Mouse (Mus musculus) G1E-ER4 (cell line): ENCODE measurements around the gene Trappc1. TPM values are rescaled to one million over a fixed set of nuclear protein-coding genes. Genes with fewer than 3 reads are reported as not detected.

Experiments used
- GATA1 ChIP-seq: IDR thresholded peaks from one replicate; pipeline ENCODE4 v1.8.0; 2012; ENCODE audit warnings: low read length, inconsistent platforms
- polyA plus RNA-seq: library from polyadenylated mRNA; stranded (reverse); fragments of >175 nt; gene quantifications from 2 replicates; pipeline ENCODE4 v1.2.3, GENCODE M21; 2012

Gene Trappc1
- polyA plus RNA-seq, 1 experiment: 6.8 TPM

DNA sequence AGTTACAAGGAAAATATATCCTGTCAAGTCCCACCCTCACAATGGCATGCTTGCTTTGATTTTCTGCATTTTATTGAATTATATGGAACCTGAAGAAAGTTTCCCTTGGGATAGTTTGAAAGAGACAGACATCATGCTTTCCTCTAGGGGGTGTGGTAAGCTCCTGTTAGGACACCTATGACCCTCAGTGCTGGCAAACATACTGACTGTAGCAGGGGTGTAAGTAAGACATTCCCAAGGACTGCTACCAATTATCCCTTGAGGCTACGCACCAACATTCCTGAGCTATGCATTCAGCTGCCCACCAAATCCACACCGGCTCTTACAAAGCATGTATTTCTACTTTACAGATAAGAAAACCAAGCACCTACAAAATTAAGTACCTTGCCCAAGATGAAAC lies 38.7 kb downstream of the Trappc1 start:
- TF ChIP-seq GATA1: no peak

DNA sequence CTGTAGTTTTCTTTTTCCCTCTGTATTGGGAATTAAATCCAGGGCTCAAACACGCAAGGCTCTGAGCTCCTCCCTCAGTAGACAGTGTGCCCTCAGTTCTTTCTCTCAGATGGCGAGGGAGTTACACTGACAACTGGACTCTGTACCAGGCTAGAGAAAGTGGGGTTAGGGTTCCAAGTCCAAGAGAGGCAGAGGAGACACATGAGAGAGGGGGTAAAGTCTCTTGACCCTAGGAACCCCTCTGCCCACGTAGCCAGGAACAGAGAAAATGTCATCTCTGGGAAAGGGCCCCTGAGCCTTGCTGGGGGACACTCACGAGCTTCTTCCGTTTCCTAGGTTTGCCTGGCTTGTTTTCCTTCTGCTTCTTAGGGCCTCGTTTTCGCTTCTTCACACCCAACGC lies 40.6 kb downstream of the Trappc1 start:
- no peak for TF ChIP-seq GATA1

DNA sequence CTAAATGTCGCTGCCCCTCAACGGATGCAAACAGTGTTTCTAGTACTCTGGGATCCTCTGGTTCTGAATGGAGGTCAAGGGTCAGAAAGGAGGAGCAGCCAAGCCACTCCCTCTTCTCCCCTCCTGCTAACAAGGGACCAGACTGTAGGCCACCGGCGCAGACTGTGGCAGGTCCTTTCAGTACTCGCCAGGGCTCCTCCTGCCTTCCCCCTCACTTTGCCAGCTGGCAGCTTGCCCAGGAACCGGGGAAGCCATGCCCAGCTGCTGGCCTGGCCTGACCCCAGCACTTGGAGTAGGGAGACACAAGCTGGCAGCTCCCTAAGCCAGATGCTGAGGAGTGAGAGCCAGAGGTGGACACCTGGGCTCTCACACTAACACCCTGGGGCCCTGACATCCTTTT lies 41.1 kb downstream of the Trappc1 start:
- TF ChIP-seq GATA1: no peak

- no peak for TF ChIP-seq GATA1
These were observed 41.9 kb downstream of the Trappc1 start for GRCm38 (mm10) chr11:69365722-69366121.

GRCm38 (mm10) chr11:69366157-69366854 lies 42.5 kb downstream of the Trappc1 start:
- TF ChIP-seq GATA1: no peak

- no peak for TF ChIP-seq GATA1
These were observed 43.3 kb downstream of the Trappc1 start for GRCm38 (mm10) chr11:69366855-69367615.

DNA sequence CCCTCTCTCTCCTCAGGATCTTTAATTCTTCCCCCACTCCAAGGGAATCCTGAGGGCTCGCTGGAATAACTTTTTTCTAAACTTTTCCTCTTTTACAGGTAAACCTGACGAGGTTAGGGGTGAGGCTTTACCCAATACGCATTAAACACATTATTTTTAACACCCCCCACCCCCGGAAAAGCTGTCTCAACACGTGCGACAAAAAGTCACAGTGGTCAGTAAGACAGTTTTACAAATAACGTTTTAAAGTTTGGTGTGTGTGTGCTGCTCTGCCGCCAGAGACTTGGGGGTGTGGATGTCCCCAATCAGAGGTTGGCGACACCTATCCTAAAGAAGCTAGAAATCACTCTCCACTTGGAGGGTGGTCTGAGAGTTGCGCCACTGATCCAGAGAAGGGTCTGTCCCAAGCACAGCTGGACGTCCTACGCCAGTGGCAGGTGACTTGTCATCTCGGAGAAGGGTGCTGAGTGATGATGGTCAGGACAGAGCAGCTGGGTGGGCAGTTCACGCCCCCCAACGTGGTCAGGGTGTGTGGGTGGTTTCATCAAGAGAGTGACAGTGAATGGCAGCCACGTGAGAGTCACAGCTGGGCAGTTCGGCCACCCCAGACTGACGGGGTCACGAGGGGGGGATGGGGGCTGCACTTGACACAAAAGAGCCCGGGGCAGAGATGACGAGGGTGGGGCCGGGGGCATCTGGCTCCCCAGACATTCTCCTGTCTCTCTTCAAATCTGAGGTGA lies 44.0 kb downstream of the Trappc1 start:
- TF ChIP-seq GATA1: no peak

DNA sequence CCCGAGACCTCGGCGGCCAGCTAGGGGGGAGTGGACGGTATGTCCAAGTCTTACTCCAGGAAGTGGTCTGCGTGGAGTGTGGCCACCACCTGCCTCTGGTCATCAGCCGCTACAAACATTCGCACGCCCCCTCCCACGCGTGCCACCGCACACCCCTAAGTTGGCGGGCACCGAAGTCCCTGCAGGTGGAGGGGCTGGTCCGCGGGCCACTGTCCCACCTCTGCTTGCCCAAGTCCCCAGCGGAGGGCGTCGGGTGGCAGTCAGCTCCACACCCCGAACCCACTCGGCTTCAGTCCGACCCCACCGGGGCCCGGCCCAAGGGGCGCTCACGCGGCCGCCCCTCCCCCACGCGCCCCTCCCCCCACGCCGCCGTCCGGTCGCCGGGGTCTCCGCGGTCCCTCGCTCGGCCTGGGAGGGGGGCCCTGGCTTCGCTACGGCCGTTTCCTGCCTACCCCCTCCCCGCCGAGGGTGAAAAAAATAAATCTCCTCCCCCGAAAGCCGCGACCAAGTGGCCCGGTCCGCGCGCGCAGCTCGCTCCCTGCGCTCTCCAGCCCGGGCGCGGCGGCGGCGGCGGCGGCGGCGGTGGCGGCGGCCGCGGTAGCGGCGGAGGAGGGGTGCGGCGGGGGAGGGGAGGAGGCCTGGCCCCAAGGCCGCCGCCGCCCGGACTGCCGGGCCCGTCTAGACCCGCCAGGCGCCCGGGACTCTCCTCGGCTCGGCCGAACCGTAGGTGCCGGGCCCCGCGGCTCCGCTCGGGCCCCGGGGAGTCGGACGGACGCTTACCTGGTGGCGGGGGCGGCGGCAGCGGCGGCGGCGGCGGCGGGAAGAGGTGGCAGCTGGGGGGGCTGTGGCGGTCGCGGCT lies 44.8 kb downstream of the Trappc1 start:
- TF ChIP-seq GATA1: no peak

GRCm38 (mm10) chr11:69369215-69369989 lies 45.6 kb downstream of the Trappc1 start, which contains the start of gene Chd3:
TSS of gene Chd3 (minus strand) at chr11:69369406.
- TF ChIP-seq GATA1: no peak

DNA sequence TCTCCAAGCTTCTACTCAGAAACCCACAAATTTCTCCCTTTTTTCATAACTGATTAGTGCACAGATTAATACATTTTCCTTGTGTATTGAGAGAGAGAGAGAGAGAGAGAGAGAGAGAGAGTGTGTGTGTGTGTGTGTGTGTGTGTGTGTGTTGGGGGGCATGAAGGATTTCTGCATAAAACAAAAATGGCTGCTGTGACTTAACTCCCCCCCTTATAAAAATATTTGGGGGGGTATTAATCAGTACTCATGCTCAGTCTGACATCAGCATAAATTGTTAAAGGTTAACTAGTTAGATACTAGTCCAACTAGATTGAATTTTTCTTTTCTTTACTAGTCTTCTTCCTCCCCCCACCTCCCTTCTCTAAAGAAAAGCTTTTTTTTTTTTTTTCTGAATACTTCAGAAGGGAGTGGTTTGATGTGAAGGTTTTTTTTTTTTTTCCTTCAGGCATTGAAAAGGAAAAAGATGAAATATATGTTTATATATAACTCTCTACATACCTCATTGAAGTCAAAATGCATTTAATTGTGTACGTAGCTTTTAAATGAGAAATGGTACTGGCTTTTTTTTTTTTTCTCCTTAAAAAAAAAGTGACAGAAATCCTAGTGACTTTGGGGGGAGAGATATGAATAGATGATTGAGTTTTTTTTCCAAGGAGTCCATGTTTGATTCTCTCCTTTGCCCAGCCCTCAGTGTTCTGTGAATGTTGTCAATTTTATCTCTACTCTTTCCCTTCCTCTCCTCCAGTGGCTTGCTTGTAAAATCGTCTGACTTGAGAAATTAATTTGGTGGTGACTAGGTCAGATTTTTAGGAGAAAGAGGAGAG lies 46.4 kb downstream of the Trappc1 start:
- no peak for TF ChIP-seq GATA1

DNA sequence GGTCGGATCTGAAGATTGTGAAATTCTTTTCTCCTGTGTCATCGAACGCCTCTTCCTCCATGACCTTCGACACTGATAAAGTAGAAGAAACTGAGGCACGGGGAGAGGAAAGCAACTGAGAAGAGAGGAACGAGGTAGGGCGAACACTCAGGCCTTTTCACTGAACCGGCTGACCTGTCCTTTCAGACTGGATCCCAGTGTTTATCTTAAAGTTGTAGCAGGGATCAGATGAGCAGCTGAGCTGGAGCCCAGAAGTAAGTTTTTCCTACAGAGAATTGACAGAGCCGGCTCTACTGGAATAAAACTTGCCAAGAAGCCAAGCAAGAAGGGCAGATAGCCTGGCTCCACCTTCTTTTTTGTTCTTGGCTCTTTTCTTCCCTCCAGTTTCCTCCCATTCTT lies 47.0 kb downstream of the Trappc1 start:
- no peak for TF ChIP-seq GATA1

- no peak for TF ChIP-seq GATA1
These were observed 47.8 kb downstream of the Trappc1 start for GRCm38 (mm10) chr11:69371601-69372000.

GRCm38 (mm10) chr11:69372056-69372779 lies 48.4 kb downstream of the Trappc1 start:
- TF ChIP-seq GATA1: no peak
